Comparison of ENCODE assay signal across 9 mouse cellular contexts in the genomic region with DNA sequence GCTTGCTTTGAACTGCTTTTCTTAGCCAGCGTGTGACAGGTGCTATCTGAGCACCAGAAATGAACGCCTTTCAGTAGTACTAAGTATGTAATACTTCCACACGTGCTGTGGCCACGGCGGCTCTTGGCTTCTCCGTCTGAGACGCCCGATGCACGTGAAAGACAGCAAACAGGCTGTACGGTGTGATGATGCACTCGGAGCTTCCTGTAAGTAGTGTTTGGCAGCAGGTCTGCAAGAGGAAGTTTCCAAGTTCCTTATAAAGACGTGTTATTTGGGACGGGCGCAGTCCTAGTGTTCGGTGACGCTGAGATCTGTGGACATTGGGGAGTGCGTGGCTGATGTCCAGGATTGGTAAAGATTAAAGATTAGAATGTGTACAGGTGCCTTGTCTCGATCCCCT. TPM values are rescaled to one million over a fixed set of nuclear protein-coding genes. Genes with fewer than 3 reads are reported as not detected.
A peak's percentile ranks its signal among the peaks of the same experiment; 100 is the strongest.
DNase-seq lines count a peak whose midpoint lies in the region; ATAC-seq and TF ChIP-seq lines count a peak whose summit lies in the region.
"Had no signal": no experiment of that assay in that cellular context is flagged by ENCODE, and none has a peak within 500 bp of the region (broad histone marks: within the 10 kb centered on the region; RNA-seq: fewer than 3 reads in every experiment).

No protein-coding gene starts in this region.

- WGBS in hindbrain, postnatal 0 days: 70% methylated on average over 18 of the region's 18 CpGs
- 81% methylated on average over 18 of the region's 18 CpGs for WGBS in hindbrain, embryonic 12.5 days
- 37% methylated on average over 18 of the region's 18 CpGs for WGBS in heart, embryonic 12.5 days

- TF ChIP-seq CTCF in hindbrain, postnatal 0 days (IDR thresholded peaks at IDR 0.05; ENCODE audit: low read depth): no peak

- H3K36me3 ChIP-seq in hindbrain, postnatal 0 days (ENCODE audit: insufficient read depth, low read length): no peaks in the 10 kb centered on the region
- no peaks in the 10 kb centered on the region for H3K36me3 ChIP-seq in hindbrain, embryonic 12.5 days
- H3K36me3 ChIP-seq in heart, embryonic 12.5 days: no peaks in the 10 kb centered on the region

- no peak for ATAC-seq in hindbrain, postnatal 0 days
- no peak for ATAC-seq in hindbrain, embryonic 12.5 days (ENCODE audit: low FRiP score)
- ATAC-seq in CD4-positive, CD25-positive, alpha-beta regulatory T cell, adult 4 months: peak; percentile 47
- no peak for ATAC-seq in heart, embryonic 12.5 days (ENCODE audit: insufficient number of reproducible peaks, low FRiP score)
- ATAC-seq in megakaryocyte progenitor cell, adult 5-6 weeks (replicated peaks; ENCODE audit: poor library complexity): peak; percentile 59
- no peak for ATAC-seq in erythroid progenitor cell, adult 5-6 weeks (replicated peaks; ENCODE audit: low FRiP score, poor library complexity, severe bottlenecking)

- H3K4me2 ChIP-seq in hindbrain, postnatal 0 days (ENCODE audit: low read depth, low read length): 0 out of 2 replicates have a peak overlapping the region, but pooled peaks have one; percentile 13
- H3K4me2 ChIP-seq in hindbrain, embryonic 12.5 days (replicated peaks): no peak overlapping the region
- peak overlapping the region; percentile 54 for H3K4me2 ChIP-seq in heart, embryonic 12.5 days

- no peaks in the 10 kb centered on the region for H3K27me3 ChIP-seq in hindbrain, postnatal 0 days (ENCODE audit: insufficient read depth, low read length)
- no peaks in the 10 kb centered on the region for H3K27me3 ChIP-seq in hindbrain, embryonic 12.5 days
- H3K27me3 ChIP-seq in heart, embryonic 12.5 days (replicated peaks): no peaks in the 10 kb centered on the region

- no peak overlapping the region for H3K9ac ChIP-seq in hindbrain, postnatal 0 days (replicated peaks; ENCODE audit: low read length)
- no peak overlapping the region for H3K9ac ChIP-seq in hindbrain, embryonic 12.5 days
- H3K9ac ChIP-seq in heart, embryonic 12.5 days: peak overlapping the region; percentile 37

- no peak overlapping the region for H3K27ac ChIP-seq in hindbrain, postnatal 0 days
- H3K27ac ChIP-seq in hindbrain, embryonic 12.5 days: no peak overlapping the region
- H3K27ac ChIP-seq in heart, embryonic 12.5 days (ENCODE audit: poor library complexity, severe bottlenecking): no peak overlapping the region

- no peak overlapping the region for H3K4me3 ChIP-seq in hindbrain, postnatal 0 days (ENCODE audit: low read length)
- no peak overlapping the region for H3K4me3 ChIP-seq in hindbrain, embryonic 12.5 days
- H3K4me3 ChIP-seq in heart, embryonic 12.5 days: no peak overlapping the region

- peaks cover 28% of the 10 kb centered on the region for H3K4me1 ChIP-seq in hindbrain, postnatal 0 days (ENCODE audit: insufficient read depth, low read length)
- peaks cover 70% of the 10 kb centered on the region for H3K4me1 ChIP-seq in hindbrain, embryonic 12.5 days
- peaks cover 75% of the 10 kb centered on the region for H3K4me1 ChIP-seq in heart, embryonic 12.5 days (replicated peaks)

- H3K9me3 ChIP-seq in hindbrain, postnatal 0 days (ENCODE audit: low read length): no peaks in the 10 kb centered on the region
- H3K9me3 ChIP-seq in hindbrain, embryonic 12.5 days (replicated peaks): no peaks in the 10 kb centered on the region
- no peaks in the 10 kb centered on the region for H3K9me3 ChIP-seq in heart, embryonic 12.5 days (replicated peaks)

- no peak for DNase-seq in hindbrain, postnatal 0 days (ENCODE audit: low spot score)
- no peak for DNase-seq in cerebellum, postnatal 36 days
- DNase-seq in gastrocnemius, adult 8-10 months (ENCODE audit: low spot score in 2 of 2): no peak
- DNase-seq: gastrocnemius, postnatal 36 days had no signal

RNA-seq across cellular contexts. Expression of a gene that starts 5.4 kb away (rescaled TPM):
- 36.2 and 43.2 TPM in 2 replicates for total RNA-seq in hindbrain, postnatal 0 days (2014; rRNA removed)
- 12.1 and 13.1 TPM in 2 replicates for polyA plus RNA-seq in hindbrain, postnatal 0 days (2015; fragmentation: Nextera tagmentation; extraction: Ambion mirVana)
- 42.3 and 43.0 TPM in 2 replicates for polyA plus RNA-seq in hindbrain, embryonic 12.5 days (2016; fragmentation: Nextera tagmentation; extraction: Ambion mirVana)
- polyA plus RNA-seq in CD4-positive, CD25-positive, alpha-beta regulatory T cell, adult 4 months (2017; shearing (Covaris generic)): 10 to 100 TPM; 20.0 to 30.4 TPM
- 25.6 and 27.5 TPM in 2 replicates for polyA plus RNA-seq in heart, embryonic 12.5 days (2016; fragmentation: Nextera tagmentation; extraction: Ambion mirVana)
- 46.1 and 50.3 TPM in 2 replicates for total RNA-seq in megakaryocyte progenitor cell, adult 5-6 weeks (2015)
- total RNA-seq in megakaryocyte progenitor cell, adult 5-6 weeks (2017): 22.4 and 25.0 TPM in 2 replicates
- 17.3 and 28.1 TPM in 2 replicates for total RNA-seq in erythroid progenitor cell, adult 5-6 weeks (2015; ENCODE audit: low replicate concordance)
- total RNA-seq in erythroid progenitor cell, adult 5-6 weeks (2017; ENCODE audit: low replicate concordance): 16.8 and 18.1 TPM in 2 replicates
- total RNA-seq in gastrocnemius, adult 8-10 months (2022): 1 to 10 TPM; 7.5 to 9.4 (median 8.0) TPM

Comparison
In these comparisons a context has a peak if more than half of its experiments do, and no peak if none do; other contexts are left out.
1. ATAC-seq: peak in CD4-positive, CD25-positive, alpha-beta regulatory T cell, adult 4 months (single experiment) and megakaryocyte progenitor cell, adult 5-6 weeks (single experiment); none in hindbrain, postnatal 0 days (single experiment), hindbrain, embryonic 12.5 days (single experiment), heart, embryonic 12.5 days (single experiment) and erythroid progenitor cell, adult 5-6 weeks (single experiment).